Mouse (Mus musculus) urinary bladder, postnatal 10 days (tissue): ENCODE measurements around the gene Olfr874.
"Not testable (repeated sequence)": the region's sequence is repeated elsewhere in the genome, so short reads cannot be mapped to it uniquely, and the experiment has no call there.

Source experiments
- DNase-seq: peaks from one replicate; pipeline ENCODE4 v3.0.0; 2022; ENCODE audit warnings: low spot score

Olfr874 gene

DNA sequence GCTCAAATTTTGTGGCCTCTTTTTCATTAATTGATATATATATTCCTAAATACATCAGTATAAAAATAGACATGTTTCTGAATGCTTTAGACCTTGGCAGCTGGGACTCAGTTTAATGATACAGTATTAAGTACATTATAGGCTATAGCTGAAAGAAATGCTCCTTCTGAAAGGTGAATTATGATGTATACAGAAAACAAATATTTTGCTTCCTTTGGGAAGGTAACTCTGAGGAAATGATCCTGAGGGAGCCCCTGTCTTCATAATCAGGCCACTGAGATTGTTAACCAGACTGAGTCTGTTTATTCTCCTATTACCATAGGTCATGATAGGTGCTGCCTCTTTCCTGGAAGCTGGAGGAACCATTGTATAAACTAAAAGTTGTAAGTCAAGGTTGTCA is at the start of gene Olfr874:
Gene Olfr874 (plus strand): TSS at position 301 of the 400 bp plus-strand sequence.
- no peak for DNase-seq

DNA sequence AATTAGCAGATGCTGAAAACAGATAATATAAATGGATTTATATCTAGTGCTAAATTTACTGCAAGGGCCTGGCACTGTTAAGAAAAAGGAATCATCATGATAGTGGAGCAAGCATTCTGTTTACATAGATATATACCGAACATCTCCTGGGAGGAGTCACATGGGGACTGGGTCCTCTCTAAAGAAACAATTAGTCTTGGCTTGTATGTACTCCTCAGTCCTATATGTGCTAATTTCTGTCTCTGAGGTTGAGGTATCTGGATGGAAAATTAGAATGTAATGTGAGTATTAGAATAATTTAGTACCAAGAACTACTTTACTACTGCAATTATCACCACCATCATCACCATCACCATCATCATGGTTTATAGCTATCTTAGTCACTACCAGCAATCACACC is 28.8 kb upstream of the Olfr874 start, which contains the start of gene Olfr160:
Gene Olfr160 (minus strand): TSS at position 101 of the 400 bp plus-strand sequence.
- DNase-seq = no peak

DNA sequence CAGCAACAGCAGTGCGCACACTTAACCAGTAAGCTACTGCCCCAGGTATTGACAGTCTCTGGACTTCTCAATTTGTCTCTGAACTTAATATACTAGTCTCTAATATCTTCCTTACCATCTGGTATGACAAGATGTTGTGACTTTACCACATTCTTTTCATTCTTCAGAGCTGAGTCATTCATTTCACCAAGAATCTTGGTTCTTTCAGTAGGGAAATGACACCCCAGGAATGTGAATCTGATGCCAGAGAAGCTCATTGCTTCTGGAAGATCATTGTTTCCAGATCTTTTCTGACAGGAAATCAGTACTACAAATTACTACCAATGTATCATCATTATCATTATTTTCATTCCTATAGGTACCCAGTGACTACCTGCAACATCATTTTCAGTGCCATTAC is 10.6 kb upstream of the Olfr874 start:
- no peak for DNase-seq

DNA sequence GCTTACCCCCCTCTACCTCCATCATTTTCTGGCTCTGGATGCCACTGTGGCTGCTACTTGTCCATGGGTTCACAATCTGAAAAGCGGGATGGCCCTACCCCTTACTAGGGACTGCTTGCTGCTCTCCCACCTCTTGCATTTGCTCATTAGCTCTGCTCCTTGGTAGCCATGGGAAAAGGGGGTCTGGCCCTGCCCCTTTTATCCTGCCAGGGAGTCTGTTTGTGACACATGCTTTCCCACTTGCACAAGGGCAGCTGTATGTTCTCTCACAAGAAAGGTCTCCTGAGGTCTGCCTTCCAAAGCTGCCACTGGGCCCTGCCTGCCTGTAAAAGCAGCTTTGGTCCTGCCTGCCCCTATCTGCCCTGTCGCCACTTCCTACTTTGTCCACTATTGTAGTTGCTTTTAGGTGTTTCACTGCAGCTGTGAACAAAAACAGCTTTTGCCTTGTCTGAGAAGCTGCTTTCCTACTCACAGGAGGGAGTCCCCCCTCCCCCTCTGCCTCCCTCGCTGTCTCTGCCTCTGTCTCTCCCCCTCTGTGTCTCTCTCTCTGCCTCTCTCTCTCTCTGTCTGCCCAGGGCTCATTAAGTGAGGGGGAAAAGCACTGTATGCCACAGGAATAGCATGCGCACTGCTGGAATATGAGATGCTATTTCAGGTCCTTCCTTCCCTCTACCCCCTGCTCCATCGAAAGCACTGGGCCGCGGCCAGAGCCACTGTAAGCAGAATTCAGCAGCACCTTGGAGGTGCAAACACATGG is 5.6 kb downstream of the Olfr874 start:
- DNase-seq = no peak

DNA sequence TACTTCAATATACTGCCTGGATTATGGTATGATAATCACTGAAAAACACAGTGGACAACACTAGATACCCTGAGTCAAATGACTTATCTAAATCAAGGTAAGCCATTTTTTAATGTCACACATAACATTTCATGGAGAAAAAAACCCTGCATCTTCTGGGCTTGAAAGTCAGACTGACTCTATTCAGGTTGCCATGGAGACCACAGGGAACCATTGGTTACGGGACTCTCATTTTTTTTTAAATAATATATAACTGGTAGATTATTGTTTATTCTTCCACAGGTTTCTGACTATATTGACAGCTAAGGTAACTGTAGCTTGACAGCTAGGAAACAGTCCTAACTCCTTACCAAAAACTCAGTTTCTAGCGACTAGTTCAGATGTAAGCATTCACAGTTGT is 6.6 kb downstream of the Olfr874 start:
- no peak for DNase-seq

DNA sequence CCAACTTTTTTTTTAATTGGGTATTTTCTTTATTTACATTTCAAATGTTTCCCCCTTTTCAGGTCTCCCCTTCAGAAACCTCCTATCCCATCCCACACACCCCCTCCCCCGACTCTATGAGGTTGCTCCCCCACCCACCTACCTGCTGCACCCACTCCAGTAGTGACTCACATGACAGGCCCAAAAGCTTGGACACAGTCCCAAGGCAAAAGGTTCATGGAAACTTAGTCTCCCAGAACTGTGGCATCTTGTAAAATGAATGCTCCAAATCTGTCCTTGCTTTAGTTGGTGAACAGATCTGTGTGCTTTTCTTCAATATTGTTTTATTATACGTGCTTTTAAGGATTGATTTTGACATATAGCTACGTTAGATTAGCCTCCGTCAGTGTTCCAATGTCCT is 7.1 kb downstream of the Olfr874 start:
- DNase-seq = no peak

DNA sequence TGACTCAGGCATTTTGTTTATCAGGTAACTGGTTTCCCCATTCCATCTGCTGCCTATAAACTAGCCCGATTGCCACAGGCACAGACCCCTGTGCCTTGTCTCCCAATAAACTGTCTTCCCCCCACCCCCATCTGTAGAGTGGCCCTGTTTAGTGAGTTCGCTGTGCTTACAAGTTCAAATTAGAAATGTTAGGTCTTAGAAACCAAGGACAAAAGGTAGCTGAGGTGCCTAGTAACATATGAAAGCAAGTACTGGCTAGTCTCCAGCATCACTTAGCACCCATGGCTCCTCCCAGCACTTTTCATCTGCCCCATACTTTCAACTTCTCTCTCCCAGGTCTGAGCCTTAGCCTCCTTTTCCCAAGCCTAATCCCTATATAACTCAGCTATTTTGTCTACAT is 16.8 kb downstream of the Olfr874 start:
- DNase-seq = no peak

DNA sequence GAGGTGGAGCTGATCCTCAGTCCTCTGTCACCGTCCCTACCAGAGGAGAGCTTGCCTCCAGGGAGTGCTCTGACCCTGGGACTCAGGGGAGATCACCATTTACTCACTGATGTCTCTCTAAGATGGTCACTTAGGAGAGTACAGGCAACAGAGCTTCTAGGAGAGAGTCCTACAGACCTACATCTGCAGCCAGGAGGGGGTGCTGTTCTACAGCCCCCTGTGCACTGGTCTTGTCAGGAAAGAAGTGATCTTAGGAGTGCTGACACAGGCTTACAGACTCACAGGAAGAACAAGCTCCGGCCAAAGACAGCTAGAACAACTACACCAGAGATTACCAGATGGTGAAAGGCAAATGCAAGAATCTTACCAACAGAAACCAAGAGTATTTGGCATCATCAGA is 17.6 kb downstream of the Olfr874 start:
- DNase-seq = no peak

DNA sequence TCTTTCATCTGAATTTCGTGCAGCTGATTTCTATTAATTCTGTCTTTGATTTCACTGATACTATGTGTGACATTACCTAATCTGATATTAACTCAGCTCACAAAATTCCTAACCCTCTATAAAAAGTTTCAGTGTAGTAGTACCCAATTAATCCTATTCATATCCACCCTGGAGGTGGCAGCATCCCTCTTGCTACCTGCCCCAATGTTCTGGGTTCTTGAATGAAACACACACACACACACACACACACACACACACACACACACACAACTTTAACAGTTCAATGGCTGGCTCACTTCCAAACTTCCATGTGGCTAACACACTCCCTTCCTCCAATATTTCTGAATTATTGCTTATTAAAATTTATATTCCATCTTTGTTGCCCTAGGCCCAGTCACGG is 25.8 kb downstream of the Olfr874 start:
- DNase-seq = no peak

DNA sequence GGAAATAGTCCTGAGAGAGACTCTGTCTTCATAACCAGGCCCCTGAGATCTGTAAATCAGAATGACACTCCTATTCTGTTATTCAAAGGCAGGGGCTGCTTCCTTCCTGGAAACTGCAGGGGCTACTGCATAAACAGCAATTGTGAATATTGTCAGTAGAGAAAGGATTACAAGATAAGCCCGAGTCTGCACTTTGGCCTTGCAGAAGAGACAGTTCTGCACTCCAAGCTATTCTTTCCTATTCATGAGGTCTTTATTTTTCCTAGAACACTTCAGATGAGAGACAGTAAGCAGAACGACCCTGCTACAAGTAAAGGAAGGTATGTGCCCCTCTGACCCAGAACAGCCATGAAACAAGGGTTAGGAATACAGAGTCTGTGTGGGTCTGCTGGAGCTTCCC is 26.9 kb downstream of the Olfr874 start, which contains the start of gene Olfr875:
Gene Olfr875 (plus strand): TSS at position 99 of the 400 bp plus-strand sequence.
- no peak for DNase-seq

DNA sequence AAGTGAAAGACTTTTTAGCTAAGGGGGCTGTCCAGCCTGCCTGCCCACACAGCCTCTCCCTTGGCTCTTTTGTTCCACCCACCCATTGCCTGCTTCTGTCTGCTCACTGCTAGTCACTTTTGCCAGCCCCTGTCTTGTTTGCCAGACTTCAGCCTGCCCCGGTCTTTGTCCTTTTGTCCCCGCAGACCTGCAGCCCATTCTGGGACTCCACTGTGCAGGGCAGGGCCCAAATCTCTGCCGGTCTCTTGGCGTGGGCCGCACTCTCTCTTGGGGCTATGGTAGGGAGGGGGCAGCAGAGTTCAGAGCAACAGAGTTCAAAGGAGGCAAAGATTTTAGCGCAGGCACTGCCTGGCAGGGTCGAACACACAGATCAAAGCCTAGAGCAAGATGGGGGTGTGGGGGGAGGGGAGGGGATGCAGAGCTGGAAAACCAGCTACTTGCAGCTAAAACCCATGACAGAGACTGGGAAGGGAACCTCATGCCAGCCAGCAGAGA is 37.9 kb downstream of the Olfr874 start:
- no peak for DNase-seq

DNA sequence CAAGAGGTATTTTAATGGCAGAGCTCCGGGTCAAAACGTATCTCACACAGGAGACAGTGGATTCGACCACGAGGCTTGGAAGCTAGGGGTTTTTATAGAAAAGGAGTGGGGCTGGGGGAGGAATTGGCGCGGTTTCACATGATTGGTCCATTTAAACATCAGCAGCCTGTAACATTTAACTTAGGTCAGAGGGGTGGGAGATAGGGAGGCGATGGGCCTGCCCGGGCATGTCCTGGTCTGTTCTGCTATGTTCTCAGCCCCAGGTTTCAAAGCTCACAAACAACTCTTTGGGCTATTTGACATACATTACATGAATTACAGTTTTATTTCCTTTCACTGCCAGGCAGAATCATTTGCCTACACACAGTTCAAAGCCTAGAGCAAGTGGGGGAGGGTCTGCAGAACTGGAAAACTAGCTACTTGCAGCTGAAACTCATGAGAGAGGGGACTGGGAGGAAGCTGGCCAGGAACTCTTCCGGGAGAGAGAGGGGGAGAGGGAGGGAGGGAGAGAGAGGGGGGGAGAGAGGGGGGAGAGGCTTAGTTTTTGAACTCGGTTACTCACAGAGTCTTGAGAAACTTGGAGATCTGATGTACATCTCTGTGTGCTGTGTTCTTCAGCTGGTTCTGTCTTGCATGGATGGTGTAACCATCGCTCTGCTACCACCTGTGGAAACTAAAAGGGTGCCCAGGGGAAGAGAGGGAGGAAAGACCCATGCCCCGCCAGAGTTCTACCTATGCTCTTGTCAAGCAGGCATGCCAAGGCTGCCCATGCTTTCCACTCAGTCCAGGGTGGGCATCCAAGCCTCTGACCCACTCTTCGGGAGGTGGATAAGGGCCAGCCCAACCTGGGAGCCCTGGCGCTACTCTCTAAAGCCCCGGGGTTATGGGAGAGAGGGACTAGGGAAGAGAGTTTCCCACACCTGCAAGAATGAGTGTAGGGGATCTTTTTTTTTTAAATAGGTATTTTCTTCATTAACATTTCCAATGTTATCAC is 38.8 kb downstream of the Olfr874 start:
- not testable (repeated sequence) for DNase-seq

DNA sequence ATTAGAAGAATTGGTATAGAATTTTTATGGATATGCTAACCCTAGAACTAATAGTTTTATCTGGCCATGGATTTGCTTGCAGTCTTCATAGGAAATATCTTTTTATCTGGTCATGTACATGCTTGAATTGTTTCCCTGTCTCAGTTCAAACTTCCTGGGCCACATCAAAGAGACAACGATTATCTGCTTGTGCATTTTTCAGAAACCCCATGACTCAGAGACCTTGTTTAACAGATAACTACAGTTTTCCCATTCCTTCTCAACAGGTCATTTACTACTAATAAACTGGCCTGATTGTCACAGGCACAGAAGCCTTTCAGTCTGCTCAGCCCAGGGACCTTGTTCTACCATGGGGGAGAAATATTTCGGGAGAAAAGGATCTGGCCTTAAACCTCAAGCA is 41.5 kb downstream of the Olfr874 start:
- DNase-seq = no peak
